Mouse (Mus musculus) cerebellum, adult 2 months (tissue): ENCODE results near the gene Msh5. TPM values are rescaled to one million over a fixed set of nuclear protein-coding genes. Genes with fewer than 3 reads are reported as not detected.

Experiments
- DNase-seq, 2 experiments: peaks; one replicate each; pipeline ENCODE4 v3.0.0; 2021
- H3K27ac ChIP-seq: fragments of 200-500 bp; 2 replicates; pipeline ENCODE4 v1.5.1; 2012; ENCODE audit warnings: low read length, control low read depth, inconsistent platforms; ENCODE audit not compliant: insufficient read depth
- H3K27me3 ChIP-seq: fragments of 200-500 bp; 2 replicates; pipeline ENCODE4 v1.6.1; 2012; ENCODE audit warnings: inconsistent platforms, mild to moderate bottlenecking, low read length, moderate library complexity; ENCODE audit not compliant: control insufficient read depth, insufficient read depth
- H3K4me1 ChIP-seq: fragments of 200-500 bp; 2 replicates; pipeline ENCODE4 v1.6.1; 2011; ENCODE audit warnings: low read length; ENCODE audit not compliant: control insufficient read depth, insufficient read depth
- H3K4me3 ChIP-seq: fragments of 200-500 bp; replicated peaks from 2 replicates; pipeline ENCODE3; 2011; ENCODE audit warnings: mild to moderate bottlenecking, low read depth, low read length, control low read depth; ENCODE audit not compliant: insufficient read depth
- CTCF ChIP-seq: fragments of 200-500 bp; IDR thresholded peaks from 2 replicates; pipeline ENCODE4 v1.5.1; 2011; ENCODE audit warnings: low read depth, mild to moderate bottlenecking, control low read depth, low read length, moderate library complexity, borderline replicate concordance; ENCODE audit not compliant: insufficient read depth
- POLR2A ChIP-seq: fragments of 200-500 bp; IDR thresholded peaks from 2 replicates; pipeline ENCODE4 v1.6.1; 2011; ENCODE audit warnings: low read length, control low read depth, borderline replicate concordance; ENCODE audit not compliant: insufficient read depth
- WGBS: fragments of 180-500 bp; shearing (Covaris S2); methylation state at CpG from one replicate; pipeline ENCODE4 v1.1.7; 2018; 5-methylcytosine and 5-hydroxymethylcytosine counted together
- polyA plus RNA-seq: library from polyadenylated mRNA; depleted of rRNA; stranded (reverse); fragments of >200 nt; gene quantifications from 2 replicates; pipeline ENCODE4 v1.2.3, GENCODE M21; 2012

Msh5 gene
- polyA plus RNA-seq, 1 experiment = 5.5 TPM

- Histone ChIP-seq H3K4me3 (no peak within 1 kb of the TSS), H3K27ac (no peak within 1 kb of the TSS), H3K27me3 (no peaks in the 10 kb centered on the region), H3K4me1 (peaks cover 14% of the 10 kb centered on the region; the same call in 1 of the 2 replicates)
- DNase-seq = no peak
- no peak for TF ChIP-seq CTCF
- no peak for TF ChIP-seq POLR2A
- WGBS = 68% methylated on average over 7 of the region's 7 CpGs
Observed at GRCm38 (mm10) chr17:35085208-35085865, 38.8 kb upstream of the Msh5 start, which contains the start of gene Ly6g6f. Gene Ly6g6f (minus strand): TSS chr17:35085610.

- 65% methylated on average over 3 of the region's 3 CpGs for WGBS
- DNase-seq = no peak
- Histone ChIP-seq H3K27me3 (no peaks in the 10 kb centered on the region), H3K4me1 (peaks cover 26% of the 10 kb centered on the region), H3K27ac (peak overlapping the region; percentile 82), H3K4me3 (no peak overlapping the region)
- TF ChIP-seq CTCF (no peak), POLR2A (no peak)
Observed at GRCm38 (mm10) chr17:35083929-35084497, 37.5 kb upstream of the Msh5 start.

- Histone ChIP-seq H3K4me3 (peak overlapping the region; percentile 37), H3K4me1 (peaks cover 28% of the 10 kb centered on the region), H3K27me3 (no peaks in the 10 kb centered on the region), H3K27ac (peak overlapping the region; percentile 82)
- TF ChIP-seq CTCF = no peak
- TF ChIP-seq POLR2A = peak; percentile 8; the same call in 1 of the 2 replicates
- 24% methylated on average over 16 of the region's 16 CpGs for WGBS
- peak; percentile 80 to 85 for DNase-seq
Observed at GRCm38 (mm10) chr17:35082841-35083576, 36.5 kb upstream of the Msh5 start.

GRCm38 (mm10) chr17:35080710-35081109 is 34.2 kb upstream of the Msh5 start:
- WGBS = 73% methylated on average over 4 of the region's 4 CpGs
- Histone ChIP-seq H3K4me3 (no peak overlapping the region), H3K27me3 (no peaks in the 10 kb centered on the region), H3K4me1 (peaks cover 41% of the 10 kb centered on the region), H3K27ac (peak overlapping the region; percentile 23; the same call in 1 of the 2 replicates)
- DNase-seq = no peak
- TF ChIP-seq CTCF (no peak), POLR2A (no peak)

- Histone ChIP-seq H3K4me1 (peaks cover 41% of the 10 kb centered on the region), H3K27ac (no peak overlapping the region), H3K27me3 (no peaks in the 10 kb centered on the region), H3K4me3 (no peak overlapping the region)
- WGBS = 72% methylated on average over 6 of the region's 6 CpGs
- no peak for TF ChIP-seq POLR2A
- no peak for TF ChIP-seq CTCF
- no peak for DNase-seq
Observed at GRCm38 (mm10) chr17:35080248-35080647, 33.7 kb upstream of the Msh5 start.

GRCm38 (mm10) chr17:35079778-35080177 is 33.2 kb upstream of the Msh5 start:
- Histone ChIP-seq H3K4me3 (no peak overlapping the region), H3K27me3 (no peaks in the 10 kb centered on the region), H3K4me1 (peaks cover 41% of the 10 kb centered on the region), H3K27ac (no peak overlapping the region)
- no peak for TF ChIP-seq CTCF
- TF ChIP-seq POLR2A = no peak
- DNase-seq = no peak
- 55% methylated on average over 9 of the region's 9 CpGs for WGBS

GRCm38 (mm10) chr17:35077786-35078233 is 31.3 kb upstream of the Msh5 start, which contains the start of gene Ly6g6d:
Gene Ly6g6d (minus strand): TSS chr17:35078065.
- TF ChIP-seq CTCF (peak; percentile 46; the same call in 1 of the 2 replicates), POLR2A (peak; percentile 27; the same call in 1 of the 2 replicates)
- WGBS = 17% methylated on average over 14 of the region's 14 CpGs
- H3K27me3 ChIP-seq = no peaks in the 10 kb centered on the region
- peaks cover 41% of the 10 kb centered on the region for H3K4me1 ChIP-seq
- H3K27ac ChIP-seq = peak within 1 kb of the TSS; percentile 19; the same call in 1 of the 2 replicates
- DNase-seq = peak; percentile 37 to 67
- peak within 1 kb of the TSS; percentile 51 for H3K4me3 ChIP-seq

GRCm38 (mm10) chr17:35077285-35077684 is 30.7 kb upstream of the Msh5 start:
- peak in 1 of 2 experiments; percentile 26 for DNase-seq
- no peak overlapping the region for H3K4me3 ChIP-seq
- WGBS = 35% methylated on average over 2 of the region's 2 CpGs
- H3K27me3 ChIP-seq = no peaks in the 10 kb centered on the region
- TF ChIP-seq POLR2A (no peak), CTCF (no peak)
- H3K4me1 ChIP-seq = peaks cover 44% of the 10 kb centered on the region
- H3K27ac ChIP-seq = 0 out of 2 replicates have a peak overlapping the region, but pooled peaks have one; percentile 19
